Mouse (Mus musculus) olfactory bulb, adult 2 months (tissue): ENCODE measurements around the gene Dlgap1.

Experiments
- CTCF ChIP-seq: fragments of 200-500 bp; IDR thresholded peaks from 2 replicates; pipeline ENCODE4 v1.5.1; 2012; ENCODE audit warnings: low read depth, mild to moderate bottlenecking, low read length, moderate library complexity; ENCODE audit not compliant: insufficient read depth
- POLR2A ChIP-seq: fragments of 200-500 bp; IDR thresholded peaks from 2 replicates; pipeline ENCODE4 v1.6.1; 2012; ENCODE audit warnings: mild to moderate bottlenecking, low read depth, low read length, moderate library complexity; ENCODE audit not compliant: insufficient read depth

- TF ChIP-seq CTCF: no peak
- TF ChIP-seq POLR2A: no peak
These were observed 333.8 kb downstream of the Dlgap1 start for GRCm38 (mm10) chr17:70302656-70303055.
